Mouse (Mus musculus): Measurements from ENCODE around the gene Arhgef10l.

Arhgef10l gene

GRCm38 (mm10) chr4:140529735-140530134, 136.1 kb downstream of the Arhgef10l start:
- DNase-seq (ENCODE audit: low spot score in 2 of 2): no peak

GRCm38 (mm10) chr4:140528443-140528842, 137.4 kb downstream of the Arhgef10l start:
- DNase-seq (ENCODE audit: low spot score in 2 of 2): no peak

- DNase-seq (ENCODE audit: low spot score in 2 of 2): peak in 1 of 2 experiments; percentile 25
These were observed 140.1 kb downstream of the Arhgef10l start for GRCm38 (mm10) chr4:140525674-140526177.

- no peak for DNase-seq (ENCODE audit: low spot score in 2 of 2)
These were observed 140.9 kb downstream of the Arhgef10l start for GRCm38 (mm10) chr4:140524927-140525326.

GRCm38 (mm10) chr4:140522873-140523272, 142.9 kb downstream of the Arhgef10l start:
- DNase-seq (ENCODE audit: low spot score in 2 of 2): no peak

GRCm38 (mm10) chr4:140520719-140521118, 145.1 kb downstream of the Arhgef10l start:
- no peak for DNase-seq (ENCODE audit: low spot score in 2 of 2)

GRCm38 (mm10) chr4:140513797-140514196, 152.0 kb downstream of the Arhgef10l start:
- DNase-seq (ENCODE audit: low spot score in 2 of 2): no peak

- DNase-seq (ENCODE audit: low spot score in 2 of 2): no peak
These were observed 156.0 kb downstream of the Arhgef10l start for GRCm38 (mm10) chr4:140509856-140510255.

- DNase-seq (ENCODE audit: low spot score in 2 of 2): peak in 1 of 2 experiments; percentile 11
These were observed 158.6 kb downstream of the Arhgef10l start for GRCm38 (mm10) chr4:140507172-140507714.

GRCm38 (mm10) chr4:140505608-140506002, 160.2 kb downstream of the Arhgef10l start:
- DNase-seq (ENCODE audit: low spot score in 2 of 2): no peak

GRCm38 (mm10) chr4:140504921-140505607, 160.7 kb downstream of the Arhgef10l start:
- DNase-seq (ENCODE audit: low spot score in 2 of 2): no peak

GRCm38 (mm10) chr4:140504067-140504913, 161.5 kb downstream of the Arhgef10l start:
- no peak for DNase-seq (ENCODE audit: low spot score in 2 of 2)

- DNase-seq (ENCODE audit: low spot score in 2 of 2): no peak
These were observed 165.0 kb downstream of the Arhgef10l start for GRCm38 (mm10) chr4:140500766-140501165.

- no peak for DNase-seq (ENCODE audit: low spot score in 2 of 2)
These were observed 166.2 kb downstream of the Arhgef10l start for GRCm38 (mm10) chr4:140499571-140499970.

GRCm38 (mm10) chr4:140497169-140497568, 168.6 kb downstream of the Arhgef10l start:
- DNase-seq (ENCODE audit: low spot score in 2 of 2): no peak

GRCm38 (mm10) chr4:140491555-140491954, 174.3 kb downstream of the Arhgef10l start:
- no peak for DNase-seq (ENCODE audit: low spot score in 2 of 2)

GRCm38 (mm10) chr4:140485442-140485841, 180.4 kb downstream of the Arhgef10l start:
- no peak for DNase-seq (ENCODE audit: low spot score in 2 of 2)

GRCm38 (mm10) chr4:140483134-140483533, 182.7 kb downstream of the Arhgef10l start:
- no peak for DNase-seq (ENCODE audit: low spot score in 2 of 2)

- DNase-seq (ENCODE audit: low spot score in 2 of 2): no peak
These were observed 185.3 kb downstream of the Arhgef10l start for GRCm38 (mm10) chr4:140480369-140481067.

- DNase-seq (ENCODE audit: low spot score in 2 of 2): no peak
These were observed 190.6 kb downstream of the Arhgef10l start for GRCm38 (mm10) chr4:140475194-140475593.

- no peak for DNase-seq (ENCODE audit: low spot score in 2 of 2)
These were observed 195.9 kb downstream of the Arhgef10l start for GRCm38 (mm10) chr4:140469760-140470452.

All from urinary bladder, postnatal 36 days (tissue).